Mouse (Mus musculus) liver, postnatal 0 days (tissue): ENCODE measurements at regions not wholly inside any gene's neighbourhood (a gene's known extent, or its start where the extent isn't known, plus 50 kb on each side); places are given as distances from the start of the nearest gene placed in this dataset.

Source experiments
- CTCF ChIP-seq: sonication (generic); IDR thresholded peaks from 2 replicates; pipeline ENCODE4 v1.5.1; 2016; ENCODE audit warnings: antibody characterized with exemption, low read depth
- EP300 ChIP-seq: IDR thresholded peaks from 2 replicates; pipeline ENCODE4 v1.6.1; 2016; ENCODE audit warnings: antibody characterized with exemption, low read depth, mild to moderate bottlenecking

DNA sequence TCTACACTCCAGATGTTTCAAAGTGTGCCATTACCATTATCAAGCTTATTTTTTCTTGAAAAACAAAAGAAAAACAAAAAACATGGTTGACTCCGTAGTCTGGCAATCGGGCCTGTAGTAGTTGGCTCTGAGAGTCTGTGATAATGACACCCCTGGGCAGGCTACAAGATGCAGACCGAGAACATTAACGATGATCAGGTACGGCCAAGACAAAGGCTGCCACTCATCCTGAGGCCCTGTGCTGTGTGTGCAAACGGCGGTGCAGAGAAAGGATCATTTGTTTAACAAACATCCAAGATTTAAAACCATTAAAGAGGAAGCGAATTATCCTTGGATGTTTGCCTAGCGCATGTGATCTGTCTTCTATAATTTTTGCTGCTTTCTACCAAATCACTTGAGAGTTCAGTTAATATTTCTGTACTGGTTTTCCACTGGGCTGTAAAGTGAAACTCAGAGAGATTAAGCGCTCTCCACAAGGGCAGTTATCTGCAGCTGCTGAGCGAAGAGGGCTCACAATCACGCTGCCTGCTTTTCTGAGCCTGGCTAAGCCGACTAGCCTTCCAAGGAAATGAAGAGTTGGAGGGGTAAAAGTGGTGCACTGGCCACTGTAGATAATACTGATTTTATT, 257.0 kb downstream of the Adgrl2 start:
- no peak for TF ChIP-seq CTCF
- no peak for TF ChIP-seq EP300
